Mouse (Mus musculus): Measurements from ENCODE around the gene Hoxd9. TPM values are rescaled to one million over a fixed set of nuclear protein-coding genes. Genes with fewer than 3 reads are reported as not detected.

The Hoxd9 gene
- total RNA-seq, 2 experiments from 2014 or later, result not detected

DNA sequence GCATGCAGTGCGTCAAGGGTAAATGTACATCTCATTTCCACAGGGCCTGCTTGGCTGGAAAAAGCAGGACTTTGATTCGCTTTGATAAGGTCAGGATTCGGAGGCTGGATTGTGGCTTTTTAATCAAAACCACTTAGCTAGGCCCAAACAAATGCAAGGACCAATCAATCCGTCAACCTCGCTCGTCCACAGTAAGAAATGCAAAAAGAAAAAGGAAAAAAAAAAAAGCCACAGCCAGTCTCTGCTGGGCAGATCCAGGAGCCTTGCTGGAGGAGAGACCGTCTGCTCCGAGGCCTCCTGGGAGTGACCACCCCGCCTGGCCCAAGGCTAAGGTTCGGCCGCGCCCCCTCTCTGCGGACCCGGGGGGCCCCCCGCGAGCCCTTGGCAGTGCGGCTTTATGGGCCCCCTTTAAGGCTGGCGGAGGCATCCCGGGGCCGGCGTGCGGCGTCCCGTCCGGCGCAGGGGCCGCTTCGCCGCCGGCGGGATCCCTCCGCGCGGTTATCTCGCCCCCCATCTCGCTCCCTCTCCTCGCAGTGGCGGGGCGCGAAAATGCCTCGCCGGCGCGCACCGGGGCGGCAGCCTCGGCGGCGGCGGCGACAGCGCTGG is 7.0 kb downstream of the Hoxd9 start, which contains the start of gene Hoxd8:
Gene Hoxd8 (plus strand): TSS at position 223 of the 606 bp plus-strand sequence.
- intact Hi-C loops (cut with DNase I), result loop anchor here (5.0 kb wide), 2 partner anchors 353 to 448 kb away; no protein-coding TSS in a partner anchor
- DNase-seq (ENCODE audit: low spot score in 2 of 2), result no peak

DNA sequence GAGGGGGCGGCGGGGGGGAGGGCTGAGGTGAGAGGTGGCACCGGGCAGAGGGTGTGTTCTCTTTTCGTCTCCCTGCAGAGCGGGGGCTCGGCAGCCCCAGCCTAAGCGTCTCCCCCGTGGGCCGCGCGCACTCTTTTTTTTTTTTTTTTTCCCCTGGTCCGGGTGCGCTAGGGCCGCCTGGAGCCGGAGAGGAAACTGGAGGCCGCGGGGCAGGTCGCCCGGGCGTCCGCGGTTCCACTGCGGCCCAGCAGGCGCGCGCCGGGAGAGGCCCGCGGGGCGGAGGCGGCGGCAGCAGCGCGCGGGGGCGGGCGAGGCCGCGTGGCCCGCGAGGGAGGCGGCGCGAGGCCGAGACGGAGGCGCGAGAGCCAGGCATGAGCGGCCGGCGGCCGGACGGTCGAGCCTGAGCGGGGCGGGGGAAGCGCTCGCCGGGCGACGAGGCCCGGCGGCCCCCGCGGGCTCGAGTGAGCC is 7.5 kb downstream of the Hoxd9 start:
- intact Hi-C loops (cut with DNase I), result loop anchor here (5.0 kb wide), 2 partner anchors 352 to 447 kb away; no protein-coding TSS in a partner anchor
- DNase-seq (ENCODE audit: low spot score in 2 of 2), result no peak

DNA sequence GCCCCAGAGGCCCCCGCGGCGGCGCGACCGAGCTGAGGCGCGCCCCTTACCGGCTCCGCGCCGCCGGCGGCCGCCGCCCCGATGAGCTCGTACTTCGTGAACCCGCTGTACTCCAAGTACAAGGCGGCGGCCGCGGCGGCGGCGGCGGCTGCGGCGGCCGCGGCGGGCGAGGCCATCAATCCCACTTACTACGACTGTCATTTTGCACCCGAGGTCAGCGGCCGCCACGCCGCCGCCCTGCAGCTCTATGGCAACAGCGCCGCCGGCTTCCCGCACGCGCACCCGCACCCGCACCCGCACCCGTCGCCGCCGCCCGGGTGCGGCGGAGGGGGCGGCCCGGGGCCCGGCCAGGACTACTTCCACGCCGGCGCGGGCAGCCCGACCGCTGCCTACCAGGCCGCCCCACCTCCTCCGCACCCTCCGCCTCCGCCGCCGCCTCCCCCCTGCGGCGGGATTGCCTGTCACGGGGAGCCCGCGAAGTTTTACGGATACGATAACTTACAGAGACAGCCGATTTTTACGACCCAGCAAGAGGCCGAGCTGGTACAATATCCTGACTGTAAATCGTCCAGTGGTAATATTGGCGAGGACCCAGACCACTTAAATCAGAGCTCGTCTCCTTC is 8.1 kb downstream of the Hoxd9 start:
- intact Hi-C loops (cut with DNase I), result no loop called here
- DNase-seq (ENCODE audit: low spot score in 2 of 2), result no peak

DNA sequence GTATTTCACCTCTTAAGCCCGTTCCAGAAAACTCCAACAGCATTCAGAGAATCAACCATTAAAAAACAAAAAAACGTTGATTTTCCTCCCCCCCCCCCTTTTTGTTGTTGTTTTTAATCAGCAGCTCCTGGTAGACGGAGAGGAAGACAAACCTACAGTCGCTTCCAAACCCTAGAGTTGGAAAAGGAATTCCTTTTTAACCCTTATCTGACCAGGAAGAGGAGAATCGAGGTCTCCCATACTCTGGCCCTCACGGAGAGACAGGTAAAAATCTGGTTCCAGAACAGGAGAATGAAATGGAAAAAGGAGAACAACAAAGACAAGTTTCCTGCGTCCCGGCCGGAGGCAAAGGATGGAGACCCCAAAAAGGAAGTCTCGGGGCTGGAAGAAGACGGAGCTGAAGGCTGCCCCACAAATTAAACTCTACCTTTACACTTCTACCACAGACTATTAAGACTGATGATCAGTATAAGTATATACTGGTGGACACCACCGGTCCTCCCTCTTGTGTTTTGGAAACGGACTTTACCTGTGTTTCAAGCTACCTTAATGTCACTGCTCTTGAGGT is 8.9 kb downstream of the Hoxd9 start:
- DNase-seq (ENCODE audit: low spot score in 2 of 2), result no peak
- intact Hi-C loops (cut with DNase I), result no loop called here

- no peak for DNase-seq (ENCODE audit: low spot score in 2 of 2)
- intact Hi-C loops (cut with DNase I), result no loop called here
These were observed 10.1 kb downstream of the Hoxd9 start for GRCm38 (mm10) chr2:74707599-74707998.

- intact Hi-C loops (cut with DNase I), result no loop called here
- DNase-seq (ENCODE audit: low spot score in 2 of 2), result no peak
These were observed 11.1 kb downstream of the Hoxd9 start for GRCm38 (mm10) chr2:74708676-74709075.

DNA sequence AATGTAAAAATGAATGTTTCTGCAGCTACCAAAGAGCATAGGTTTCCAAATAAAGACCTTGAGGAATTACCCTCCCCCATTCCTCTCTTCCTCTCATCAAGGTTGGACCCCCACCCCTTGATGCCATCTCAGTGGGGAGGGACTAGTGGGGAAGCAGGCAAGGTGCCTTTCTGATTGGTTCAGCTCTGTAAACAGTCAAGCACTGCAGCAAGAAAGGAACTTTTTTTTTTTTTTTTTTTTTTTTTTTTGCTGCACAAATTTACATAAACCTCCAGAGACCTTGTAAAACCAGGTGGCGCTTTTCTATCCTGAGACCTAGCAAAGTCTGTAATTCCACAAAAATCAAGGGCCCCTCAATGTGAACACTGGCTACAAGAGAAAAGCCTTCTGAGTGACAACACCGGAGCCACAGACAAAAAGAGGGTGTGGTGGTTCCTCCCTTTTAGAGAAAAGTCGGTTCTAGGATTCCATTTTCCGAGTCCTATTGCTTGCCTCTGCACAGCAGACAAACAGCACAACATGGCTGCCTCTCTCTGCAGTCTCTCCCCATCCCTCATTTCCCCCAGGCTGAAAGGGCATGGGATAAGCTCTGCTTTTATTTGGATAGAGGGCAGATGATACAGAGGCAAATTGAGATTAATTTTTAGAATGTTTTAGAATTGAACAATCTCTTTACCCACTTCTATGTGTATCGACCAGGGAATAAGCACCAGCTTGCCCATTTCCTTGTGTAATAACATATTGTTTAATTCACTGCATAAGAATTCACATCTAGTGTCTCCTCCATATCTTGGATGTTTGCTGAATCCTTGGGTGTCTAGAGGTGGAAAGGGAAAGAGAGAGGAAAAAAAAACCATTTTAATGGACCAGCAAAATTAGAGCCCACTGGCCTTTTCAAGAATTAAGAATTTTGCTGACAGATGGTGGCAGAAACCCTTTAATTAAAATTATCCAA is 12.2 kb downstream of the Hoxd9 start:
- intact Hi-C loops (cut with DNase I), result no loop called here
- DNase-seq (ENCODE audit: low spot score in 2 of 2), result no peak

DNA sequence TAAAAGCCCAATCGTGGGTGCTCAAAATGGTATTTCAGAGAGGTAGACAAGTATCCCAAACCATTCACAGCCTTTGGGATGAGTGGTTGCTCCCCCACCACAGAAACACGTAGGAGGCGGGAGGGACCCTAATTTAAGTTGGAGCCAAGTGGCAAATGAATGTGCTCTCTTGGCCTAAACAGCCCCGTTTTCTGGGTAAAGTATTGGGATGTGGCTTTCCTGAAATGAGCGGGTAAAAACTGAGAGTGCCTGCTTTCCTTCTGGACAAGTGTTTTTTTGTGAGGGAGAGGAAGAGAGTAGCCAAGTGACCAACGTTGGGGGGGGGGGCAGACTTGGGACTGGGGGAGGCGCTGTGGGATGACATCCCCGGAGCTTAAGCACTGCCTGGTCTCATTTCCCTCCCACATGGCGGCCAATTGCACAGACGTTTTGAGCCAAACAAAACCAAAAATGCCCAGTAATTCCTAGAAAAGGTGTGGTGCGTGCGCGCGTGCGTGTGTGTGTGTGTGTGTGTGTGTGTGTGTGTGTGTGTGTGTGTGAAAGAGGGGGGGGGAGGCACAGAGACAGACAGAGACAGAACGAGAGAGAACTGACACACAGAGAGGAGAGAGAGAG is 13.5 kb downstream of the Hoxd9 start:
- intact Hi-C loops (cut with DNase I), result no loop called here
- no peak for DNase-seq (ENCODE audit: low spot score in 2 of 2)

DNA sequence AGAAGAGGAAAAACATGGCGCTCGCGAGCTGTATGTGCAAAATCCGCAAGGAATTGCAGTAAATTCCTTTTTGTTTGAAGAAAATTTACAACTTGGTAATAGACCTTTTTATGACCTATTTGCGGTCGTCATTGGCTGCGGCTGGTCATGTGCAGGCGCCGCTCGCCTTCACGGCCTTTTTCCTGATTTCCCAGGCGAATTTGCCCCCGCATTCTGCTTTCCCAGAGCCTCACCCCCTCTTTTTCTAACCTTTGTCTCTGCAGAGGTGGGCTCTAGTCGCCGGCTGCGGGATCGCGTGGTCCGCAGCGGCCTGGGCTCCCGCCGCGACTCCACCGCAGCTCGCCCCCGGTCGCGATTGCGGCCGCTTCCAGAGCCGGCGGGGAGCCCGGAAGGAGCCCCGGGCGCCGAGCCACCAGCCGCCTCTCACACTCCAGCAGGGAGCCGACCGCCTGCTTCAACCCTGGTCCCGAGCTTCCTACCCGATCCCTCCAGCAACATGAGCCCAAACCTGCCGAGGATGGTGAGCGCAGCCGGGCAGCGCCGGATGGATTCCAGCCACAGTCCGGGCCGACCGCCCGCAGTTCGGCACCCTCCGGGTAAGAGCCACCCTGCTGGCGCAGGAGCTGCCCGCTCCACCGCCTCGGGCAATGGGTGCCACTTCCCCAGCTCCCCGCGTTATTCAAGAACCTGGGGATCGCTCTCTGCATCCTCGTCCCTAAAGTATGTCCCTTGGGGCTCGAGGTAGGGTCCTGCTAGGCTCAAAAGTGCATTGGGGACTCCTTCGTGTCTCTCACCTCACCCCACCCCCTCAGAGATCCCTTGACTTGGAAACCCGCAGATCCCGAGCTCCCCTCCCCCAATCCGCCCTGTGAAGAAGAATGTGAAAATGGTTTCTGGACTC is 14.4 kb downstream of the Hoxd9 start, which contains the start of the genes Hoxd3 and Hoxd4:
Gene Hoxd3 (plus strand): TSS at position 207 of the 901 bp plus-strand sequence.
Gene Hoxd4 (plus strand): TSS at position 209 of the 901 bp plus-strand sequence.
- intact Hi-C loops (cut with DNase I), result no loop called here

DNA sequence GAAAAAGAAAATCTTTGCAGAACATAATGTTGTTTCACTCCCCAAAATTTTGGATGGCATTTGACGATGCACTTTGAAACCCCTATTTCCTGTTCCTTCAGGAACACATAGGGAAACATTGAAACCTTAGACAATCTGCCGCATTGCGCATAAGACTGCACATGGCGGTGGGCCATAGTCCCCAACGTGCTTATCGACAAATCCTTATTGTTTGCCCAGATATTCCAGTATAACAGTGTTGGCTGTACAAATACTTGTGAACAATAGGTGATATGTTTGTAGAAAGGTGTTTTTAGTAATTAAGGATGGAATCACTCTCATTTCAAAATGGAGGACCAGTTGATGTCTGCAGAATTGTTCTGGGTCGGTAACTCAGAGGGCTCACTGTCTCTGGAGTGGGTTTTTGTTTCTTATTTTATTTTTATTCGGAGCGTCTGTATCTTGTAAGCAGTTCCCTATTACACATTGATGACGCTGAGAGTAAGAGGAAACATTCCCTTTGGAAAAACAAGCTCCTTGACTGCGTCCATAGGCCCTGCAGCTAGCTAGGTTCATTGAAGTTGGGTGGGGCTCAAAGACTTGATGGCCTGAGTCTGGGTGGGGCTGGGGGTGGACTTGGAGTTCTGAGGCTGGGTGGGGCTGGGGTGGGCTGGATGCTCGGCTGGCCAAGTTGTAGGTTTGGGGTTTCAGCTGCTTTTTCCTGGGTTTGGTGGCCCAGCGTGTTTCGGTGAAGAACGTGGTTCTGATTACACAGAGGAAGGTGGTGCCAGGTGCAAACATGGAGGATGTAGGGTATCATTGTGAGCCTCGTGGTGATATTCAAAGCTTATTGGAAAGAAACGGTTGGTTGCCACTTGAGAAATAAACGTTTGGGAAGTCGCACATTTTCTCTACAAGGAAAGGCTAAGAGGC is 16.0 kb downstream of the Hoxd9 start:
- DNase-seq (ENCODE audit: low spot score in 2 of 2), result no peak
- intact Hi-C loops (cut with DNase I), result no loop called here

More for the DNA sequence above, 14.4 kb downstream of the Hoxd9 start, which contains the start of the genes Hoxd3 and Hoxd4:
- no peak for DNase-seq (ENCODE audit: low spot score in 2 of 2)

GRCm38 (mm10) chr2:74714156-74714789 is 16.7 kb downstream of the Hoxd9 start:
- intact Hi-C loops (cut with DNase I), result no loop called here
- DNase-seq (ENCODE audit: low spot score in 2 of 2), result no peak

DNA sequence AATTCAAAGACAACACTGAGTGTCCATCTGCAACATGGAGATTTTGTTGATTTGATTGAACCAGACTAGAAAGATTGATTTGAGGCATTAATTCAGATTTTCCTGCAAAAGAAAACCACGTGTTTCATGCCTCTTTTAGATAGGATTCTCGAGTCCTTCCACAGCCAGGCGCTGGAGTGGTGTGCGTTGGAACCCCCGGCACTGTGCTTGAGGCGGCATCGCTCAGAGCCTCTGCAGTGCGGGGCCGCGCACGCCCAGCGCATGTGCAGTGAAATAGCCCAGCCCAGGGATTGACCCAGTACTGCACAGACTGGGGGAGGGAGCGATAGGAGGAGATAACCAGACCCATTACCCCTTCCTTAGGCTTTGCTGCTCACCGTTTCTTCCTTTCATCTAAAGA is 17.4 kb downstream of the Hoxd9 start:
- no peak for DNase-seq (ENCODE audit: low spot score in 2 of 2)
- intact Hi-C loops (cut with DNase I), result loop anchor here (5.0 kb wide), 4 partner anchors 247 to 597 kb away; no protein-coding TSS in a partner anchor

DNA sequence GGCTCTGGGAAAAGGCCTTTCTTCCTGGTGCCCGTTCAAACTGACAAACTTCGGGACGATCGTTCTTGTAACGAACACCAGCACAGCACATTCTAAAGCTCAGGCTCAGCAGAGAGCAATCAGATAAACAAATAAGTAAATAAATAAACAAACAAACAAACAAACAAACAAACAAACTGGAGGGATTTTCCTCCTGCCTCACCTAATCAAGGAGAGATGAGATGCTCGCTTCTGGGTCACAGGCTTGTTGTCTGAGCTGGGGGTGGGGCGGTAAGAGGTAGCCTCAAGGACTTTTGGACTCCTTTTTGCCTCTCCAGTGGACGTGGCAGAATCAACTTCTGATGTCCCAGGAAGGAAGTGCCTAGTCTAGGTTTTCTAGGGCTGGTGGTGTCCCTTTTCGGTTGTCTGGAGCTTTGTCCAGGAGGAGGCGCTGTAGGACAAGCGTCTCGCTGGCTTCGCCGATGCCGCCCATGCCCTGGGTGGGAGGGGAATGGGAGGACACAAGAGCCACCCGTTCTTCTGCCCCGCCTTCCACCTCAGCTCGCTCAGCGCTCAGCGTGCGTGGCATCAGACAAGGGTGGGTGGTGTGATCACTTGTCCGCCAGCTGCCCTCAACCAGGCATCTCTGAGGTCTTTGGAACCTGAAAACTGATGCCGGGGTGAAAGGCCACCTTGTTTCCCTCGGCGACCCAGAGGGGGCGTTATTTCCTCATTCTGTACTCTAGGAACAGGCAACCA is 18.1 kb downstream of the Hoxd9 start:
- intact Hi-C loops (cut with DNase I), result loop anchor here (5.0 kb wide), 4 partner anchors 247 to 597 kb away; no protein-coding TSS in a partner anchor
- peak; percentile 64 to 70 for DNase-seq (ENCODE audit: low spot score in 2 of 2)

GRCm38 (mm10) chr2:74720384-74720783 is 22.9 kb downstream of the Hoxd9 start:
- intact Hi-C loops (cut with DNase I), result no loop called here
- no peak for DNase-seq (ENCODE audit: low spot score in 2 of 2)

GRCm38 (mm10) chr2:74720955-74721491 is 23.5 kb downstream of the Hoxd9 start:
- intact Hi-C loops (cut with DNase I), result no loop called here
- no peak for DNase-seq (ENCODE audit: low spot score in 2 of 2)

DNA sequence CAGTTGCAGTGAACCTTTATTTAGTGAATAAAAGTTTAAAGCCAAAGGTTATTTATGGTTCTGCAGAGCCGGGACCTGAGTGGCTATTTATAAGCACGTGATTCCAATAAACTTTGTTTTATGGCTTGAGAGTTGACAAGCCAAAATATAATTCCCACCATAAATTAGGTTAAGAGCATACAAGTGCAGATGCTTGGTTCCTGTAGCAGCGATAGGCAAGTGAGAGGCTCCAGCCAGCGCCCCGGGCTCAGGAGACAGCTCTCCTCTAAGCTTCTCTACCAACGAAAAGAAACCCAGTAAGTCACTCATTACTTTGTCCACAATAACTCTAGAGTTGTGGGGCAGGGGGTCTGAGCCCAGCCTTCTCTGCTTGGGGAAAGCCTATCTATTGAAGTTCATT is 24.4 kb downstream of the Hoxd9 start:
- DNase-seq (ENCODE audit: low spot score in 2 of 2), result no peak
- intact Hi-C loops (cut with DNase I), result no loop called here
